Mouse (Mus musculus) megakaryocyte, embryonic 14.5 days (primary cell): ENCODE data around the gene Mroh2a.

Source experiments
- FLI1 ChIP-seq: IDR thresholded peaks from 2 replicates; pipeline ENCODE4 v1.6.1; 2012; ENCODE audit warnings: low read length, inconsistent platforms, mixed read lengths
- GATA1 ChIP-seq: IDR thresholded peaks from 3 replicates; pipeline ENCODE4 v1.6.1; 2012; ENCODE audit warnings: mixed read lengths, low read length, inconsistent platforms, borderline replicate concordance

GRCm38 (mm10) chr1:88240072-88240471 is 13.3 kb downstream of the Mroh2a start:
- TF ChIP-seq GATA1 (no peak), FLI1 (no peak)
